8 mouse cellular contexts compared by ENCODE assay signal in genomic region chr2:90940233-90941229, GRCm38 (mm10). TPM values are rescaled to one million over a fixed set of nuclear protein-coding genes. Genes with fewer than 3 reads are reported as not detected.
DNase-seq lines count a peak whose midpoint lies in the region; ATAC-seq lines count a peak whose summit lies in the region.

Gene Celf1, plus strand, starts transcription at chr2:90940382.

- H3K9ac ChIP-seq in hindbrain, embryonic 13.5 days, result peak within 1 kb of the TSS; percentile 98

- no peaks in the 10 kb centered on the region for H3K9me3 ChIP-seq in hindbrain, embryonic 13.5 days

- H3K4me2 ChIP-seq in hindbrain, embryonic 13.5 days, result peak within 1 kb of the TSS; percentile 61

- peak within 1 kb of the TSS; percentile 98 for H3K27ac ChIP-seq in hindbrain, embryonic 13.5 days

- WGBS in hindbrain, embryonic 13.5 days, result under 1% methylated on average over 91 of the region's 113 CpGs

- H3K27me3 ChIP-seq in hindbrain, embryonic 13.5 days, result no peaks in the 10 kb centered on the region

- peaks cover 43% of the 10 kb centered on the region for H3K4me1 ChIP-seq in hindbrain, embryonic 13.5 days (replicated peaks)

- peak; percentile 95 for ATAC-seq in hindbrain, embryonic 13.5 days (ENCODE audit: low FRiP score)

- peak; percentile 87 for DNase-seq in R1 (ENCODE audit: low read depth, low spot score)
- DNase-seq in cerebellum, postnatal 14 days, result peak; percentile 88 to 89
- DNase-seq in frontal cortex, postnatal 25 days (ENCODE audit: low spot score in 2 of 2), result peak; percentile 54 to 68
- DNase-seq in left cerebral cortex, adult 11 months (ENCODE audit: low spot score), result peak; percentile 63
- peak; percentile 89 to 93 for DNase-seq in lung, postnatal 4 days
- DNase-seq in retina, postnatal 1 day, result peak; percentile 93
- DNase-seq in urinary bladder, adult 18-20 months (ENCODE audit: low spot score in 2 of 2), result peak; percentile 73 to 76

- no peaks in the 10 kb centered on the region for H3K36me3 ChIP-seq in hindbrain, embryonic 13.5 days

- peak within 1 kb of the TSS; percentile 94 for H3K4me3 ChIP-seq in hindbrain, embryonic 13.5 days

RNA-seq across cellular contexts. Expression of gene Celf1, which starts in this region (rescaled TPM):
- 108 and 121 TPM in 2 replicates for polyA plus RNA-seq in hindbrain, embryonic 13.5 days (2015; fragmentation: Nextera tagmentation; extraction: Ambion mirVana)

Comparison
In these comparisons a context has a peak if more than half of its experiments do, and no peak if none do; other contexts are left out.
1. Peak in every context shown above with its lines: DNase-seq, ATAC-seq, H3K4me3 ChIP-seq and H3K27ac ChIP-seq.